8 mouse cellular contexts compared by ENCODE assay signal in genomic region chr8:123039376-123040109, GRCm38 (mm10). TPM values are rescaled to one million over a fixed set of nuclear protein-coding genes. Genes with fewer than 3 reads are reported as not detected.
A peak's percentile ranks its signal among the peaks of the same experiment; 100 is the strongest.
DNase-seq lines count a peak whose midpoint lies in the region; ATAC-seq and TF ChIP-seq lines count a peak whose summit lies in the region.

No protein-coding gene starts in this region.

- 0 out of 2 replicates have a peak, but pooled peaks cover under 1% of the 10 kb centered on the region for H3K36me3 ChIP-seq in heart, embryonic 10.5 days
- H3K36me3 ChIP-seq in G1E (replicated peaks), result peaks cover 20% of the 10 kb centered on the region
- peaks cover 4% of the 10 kb centered on the region; the same call in 1 of the 2 replicates for H3K36me3 ChIP-seq in hindbrain, embryonic 10.5 days
- no peaks in the 10 kb centered on the region for H3K36me3 ChIP-seq in macrophage (ENCODE audit: inconsistent target)

- peak overlapping the region; percentile 56; the same call in 1 of the 2 replicates for H3K27ac ChIP-seq in heart, embryonic 10.5 days
- peak overlapping the region; percentile 100 for H3K27ac ChIP-seq in hindbrain, embryonic 10.5 days
- peak overlapping the region; percentile 7; the same call in 1 of the 2 replicates for H3K27ac ChIP-seq in macrophage

- peaks cover 80% of the 10 kb centered on the region for H3K79me2 ChIP-seq in macrophage (ENCODE audit: inconsistent target)

- peak overlapping the region; percentile 100; the same call in 1 of the 2 replicates for H3K4me3 ChIP-seq in heart, embryonic 10.5 days
- H3K4me3 ChIP-seq in G1E (ENCODE audit: low read depth, low read length) (peak overlapping the region; percentile 87; the same call in 1 of the 2 replicates), macrophage (ENCODE audit: inconsistent target) (no peak overlapping the region)
- H3K4me3 ChIP-seq in hindbrain, embryonic 10.5 days, result peak overlapping the region; percentile 99

- no peaks in the 10 kb centered on the region for H3K27me3 ChIP-seq in heart, embryonic 10.5 days (ENCODE audit: insufficient read depth, poor library complexity, severe bottlenecking)
- no peaks in the 10 kb centered on the region for H3K27me3 ChIP-seq in G1E (ENCODE audit: insufficient read depth, low read length)
- H3K27me3 ChIP-seq in hindbrain, embryonic 10.5 days (ENCODE audit: insufficient read depth, poor library complexity, severe bottlenecking), result no peaks in the 10 kb centered on the region

- 83% methylated on average over 11 of the region's 11 CpGs for WGBS in heart, embryonic 10.5 days
- WGBS in hindbrain, embryonic 10.5 days, result 58% methylated on average over 11 of the region's 11 CpGs
- 87% methylated on average over 11 of the region's 11 CpGs for WGBS in macrophage (ENCODE audit: missing documents)

- peaks cover 44% of the 10 kb centered on the region for H3K4me1 ChIP-seq in heart, embryonic 10.5 days
- peaks cover 61% of the 10 kb centered on the region for H3K4me1 ChIP-seq in G1E (ENCODE audit: insufficient read depth, low read depth, low read length)
- peaks cover 50% of the 10 kb centered on the region for H3K4me1 ChIP-seq in hindbrain, embryonic 10.5 days (replicated peaks)

- ATAC-seq in G1E (ENCODE audit: extremely low read depth, insufficient number of reproducible peaks, low FRiP score, poor library complexity, severe bottlenecking), result no peak

- intact Hi-C loops in heart, postnatal 10 days (cut with DNase I), result loop anchor here (5.0 kb wide), 2 partner anchors 37 to 63 kb away; partner anchors contain the start of gene Rpl13

- no peaks in the 10 kb centered on the region for H3K9me3 ChIP-seq in heart, embryonic 10.5 days
- no peaks in the 10 kb centered on the region for H3K9me3 ChIP-seq in G1E (replicated peaks)
- no peaks in the 10 kb centered on the region for H3K9me3 ChIP-seq in hindbrain, embryonic 10.5 days

- TF ChIP-seq CTCF in G1E (IDR thresholded peaks at IDR 0.05; ENCODE audit: low read depth, low read length), result no peak

- DNase-seq in heart, embryonic 10.5 days (ENCODE audit: low spot score), result no peak
- DNase-seq in heart, postnatal 10 days, result no peak
- no peak for DNase-seq in G1E (ENCODE audit: low spot score)
- DNase-seq in hindbrain, embryonic 10.5 days (ENCODE audit: low spot score), result no peak
- no peak for DNase-seq in right cerebral cortex, postnatal 36 days (ENCODE audit: low spot score in 2 of 2)
- DNase-seq in adrenal gland, postnatal 36 days, result no peak
- no peak for DNase-seq in right cerebral cortex, postnatal 25 days

RNA-seq across cellular contexts. Expression of gene Ankrd11, which starts 2.5 kb away (rescaled TPM):
- 32.9 TPM in 2 replicates for polyA plus RNA-seq in heart, embryonic 10.5 days (2016; fragmentation: Nextera tagmentation; extraction: Ambion mirVana)
- total RNA-seq in heart, postnatal 10 days (2021), result 10 to 100 TPM; 83.6 to 84.5 TPM
- 115 and 128 TPM in 2 replicates for total RNA-seq in G1E (2014; fragmentation: Nextera tagmentation)
- total RNA-seq in G1E (2017), result 51.5 and 57.3 TPM in 2 replicates
- 90.7 and 96.3 TPM in 2 replicates for polyA plus RNA-seq in G1E (2012)
- polyA plus RNA-seq in hindbrain, embryonic 10.5 days (2016; fragmentation: Nextera tagmentation; extraction: Ambion mirVana), result 31.4 and 34.3 TPM in 2 replicates
- 100 to 1,000 TPM; 272 to 441 (median 315) TPM for total RNA-seq in macrophage (2018; cell fraction: chromatin; rRNA removed)
- total RNA-seq in macrophage (2018; cell fraction: cytosol; rRNA removed), result 10 to 100 TPM; 21.2 to 47.5 (median 32.8) TPM
- 100 to 1,000 TPM; 138 to 277 (median 182) TPM for total RNA-seq in macrophage (2018; cell fraction: nucleus; rRNA removed)
- 32.7 to 46.6 TPM (median 36.7 TPM) in 3 replicates for polyA plus RNA-seq in macrophage (2018)
- total RNA-seq in adrenal gland, postnatal 36 days (2021), result 10 to 100 TPM; 80.6 to 81.1 TPM

RNA-seq across cellular contexts. Expression of gene Spg7, which starts 23.2 kb away (rescaled TPM):
- polyA plus RNA-seq in heart, embryonic 10.5 days (2016; fragmentation: Nextera tagmentation; extraction: Ambion mirVana), result 57.4 and 63.0 TPM in 2 replicates
- total RNA-seq in heart, postnatal 10 days (2021), result 10 to 100 TPM; 72.8 to 80.3 TPM
- total RNA-seq in G1E (2014; fragmentation: Nextera tagmentation) (11.7 and 14.2 TPM in 2 replicates), G1E (2017) (36.7 and 40.2 TPM in 2 replicates)
- polyA plus RNA-seq in G1E (2012) (20.9 and 22.6 TPM in 2 replicates), macrophage (2018) (28.2 to 39.2 TPM (median 32.3 TPM) in 3 replicates)
- 56.6 and 58.2 TPM in 2 replicates for polyA plus RNA-seq in hindbrain, embryonic 10.5 days (2016; fragmentation: Nextera tagmentation; extraction: Ambion mirVana)
- total RNA-seq in macrophage (2018; cell fraction: chromatin; rRNA removed), result 10 to 100 TPM; 19.5 to 65.7 (median 40.9) TPM
- 10 to 100 TPM; 21.8 to 31.2 (median 26.5) TPM for total RNA-seq in macrophage (2018; cell fraction: cytosol; rRNA removed)
- total RNA-seq in macrophage (2018; cell fraction: nucleus; rRNA removed), result 10 to 100 TPM; 19.3 to 56.6 (median 35.7) TPM
- total RNA-seq in adrenal gland, postnatal 36 days (2021), result 10 to 100 TPM; 82.4 to 92.7 TPM

Comparison
In these comparisons a context has a peak if more than half of its experiments do, and no peak if none do; other contexts are left out.
1. H3K27ac ChIP-seq: peak in every context shown above with its lines; median percentile 100 in hindbrain, embryonic 10.5 days; 56 in heart, embryonic 10.5 days; 7 in macrophage.